Mouse (Mus musculus) myocyte (in vitro differentiated cells): ENCODE data around the gene AU040320.

Experiments used
- MYOG ChIP-seq, 3 experiments: IDR thresholded peaks; one replicate each; pipeline ENCODE4 v1.6.1; 2011; ENCODE audit warnings: control low read depth in 2 of 3, low read depth in 2 of 3, mild to moderate bottlenecking in 2 of 3; ENCODE audit not compliant: insufficient read length in 2 of 3, control insufficient read depth in 1 of 3, insufficient read depth in 1 of 3
- POLR2A ChIP-seq: IDR thresholded peaks from one replicate; pipeline ENCODE4 v1.6.1; 2011; ENCODE audit warnings: low read depth, mild to moderate bottlenecking, control low read depth, moderate library complexity; ENCODE audit not compliant: insufficient read length
- POLR2AphosphoS2 ChIP-seq: IDR thresholded peaks from one replicate; pipeline ENCODE4 v1.6.1; 2011; ENCODE audit warnings: low read depth, control low read depth; ENCODE audit not compliant: insufficient read length
- TCF12 ChIP-seq: IDR thresholded peaks from one replicate; pipeline ENCODE4 v1.6.1; 2011; ENCODE audit warnings: mild to moderate bottlenecking, control low read depth; ENCODE audit not compliant: poor library complexity, insufficient read depth, severe bottlenecking
- USF1 ChIP-seq: IDR thresholded peaks from one replicate; pipeline ENCODE4 v1.6.1; 2011; ENCODE audit warnings: low read depth, mild to moderate bottlenecking, control low read depth, moderate library complexity

- TF ChIP-seq MYOG (IDR thresholded peaks at IDR 0.05; ENCODE audit: control insufficient read depth in 1 of 3, insufficient read depth in 1 of 3, insufficient read length in 2 of 3, low read depth in 2 of 3), result no peak
- TF ChIP-seq POLR2AphosphoS2, result no peak
- TF ChIP-seq USF1, result no peak
- no peak for TF ChIP-seq TCF12
- TF ChIP-seq POLR2A, result no peak
Observed at GRCm38 (mm10) chr4:126741448-126741847, 11.9 kb upstream of the AU040320 start.
